Mouse (Mus musculus) megakaryocyte progenitor cell, adult 5-6 weeks (primary cell): ENCODE results near the gene Plaa. TPM values are rescaled to one million over a fixed set of nuclear protein-coding genes. Genes with fewer than 3 reads are reported as not detected.

Experiments used
- ATAC-seq: replicated peaks from 2 replicates; pipeline ENCODE4 v1.8.0; 2016; ENCODE audit warnings: mild to moderate bottlenecking, moderate TSS enrichment, inconsistent platforms; ENCODE audit not compliant: poor library complexity
- total RNA-seq, 2 experiments: library from RNA; stranded (forward) in 1 of 2; stranded (reverse) in 1 of 2; fragments of 157-497, 149-512 nt in 1 of 2; fragments of 200-1000 nt in 1 of 2; gene quantifications; 2 replicates each; pipeline versions ENCODE4 v1.2.3 to v1.2.4; 2015 to 2017

The Plaa gene
- total RNA-seq, 2 experiments from 2014 or later = 82.3 to 102 TPM

- ATAC-seq = peak; percentile 99
These were observed 46.6 kb downstream of the Plaa start, which contains the start of the genes Gm10306 and Caap1 for GRCm38 (mm10) chr4:94556265-94557054. Gm10306 (plus strand) TSS chr4:94556546. Caap1 (minus strand) TSS chr4:94556796.

GRCm38 (mm10) chr4:94554955-94555494 is 48.0 kb downstream of the Plaa start:
- ATAC-seq = no peak

- ATAC-seq = no peak
These were observed 58.7 kb downstream of the Plaa start for GRCm38 (mm10) chr4:94544321-94544720.

GRCm38 (mm10) chr4:94543041-94543440 is 60.0 kb downstream of the Plaa start:
- ATAC-seq = no peak

- ATAC-seq = no peak; the same call in 1 of the 2 replicates
These were observed 69.8 kb downstream of the Plaa start for GRCm38 (mm10) chr4:94533205-94533604.

GRCm38 (mm10) chr4:94529448-94529847 is 73.6 kb downstream of the Plaa start:
- ATAC-seq = no peak

- peak; percentile 70 for ATAC-seq
These were observed 79.7 kb downstream of the Plaa start for GRCm38 (mm10) chr4:94523321-94523720.

GRCm38 (mm10) chr4:94517631-94518030 is 85.4 kb downstream of the Plaa start:
- peak; percentile 95 for ATAC-seq

Other genes with a start within 250 kb of the Plaa start
- gene Gm10306, start 46.7 kb downstream of the Plaa start, total RNA-seq (2015) = 0.42 TPM in 1 of 2 replicates, not detected in the other
- gene Gm10306, start 46.7 kb downstream of the Plaa start, total RNA-seq (2017) = not detected in 2 replicates
- 26.4 and 27.1 TPM in 2 replicates for gene Caap1, start 46.4 kb downstream of the Plaa start, total RNA-seq (2015)
- gene Caap1, start 46.4 kb downstream of the Plaa start, total RNA-seq (2017) = 16.6 and 23.1 TPM in 2 replicates
- gene Ift74, start 11.2 kb upstream of the Plaa start, total RNA-seq (2015) = 14.8 and 18.6 TPM in 2 replicates
- 9.7 and 14.1 TPM in 2 replicates for gene Ift74, start 11.2 kb upstream of the Plaa start, total RNA-seq (2017)
- not detected in 2 replicates for gene Lrrc19, start 46.9 kb upstream of the Plaa start, total RNA-seq (2015)
- not detected in 2 replicates for gene Lrrc19, start 46.9 kb upstream of the Plaa start, total RNA-seq (2017)
- 0.64 and 0.69 TPM in 2 replicates for gene Tek, start 136.0 kb upstream of the Plaa start, total RNA-seq (2015)
- gene Tek, start 136.0 kb upstream of the Plaa start, total RNA-seq (2017) = 0.46 and 1.2 TPM in 2 replicates